Mouse (Mus musculus) thymus, adult 2 months (tissue): ENCODE measurements at regions not wholly inside any gene's neighbourhood (a gene's known extent, or its start where the extent isn't known, plus 50 kb on each side); places are given as distances from the start of the nearest gene placed in this dataset.

Source experiments
- CTCF ChIP-seq: fragments of 200-500 bp; IDR thresholded peaks from 2 replicates; pipeline ENCODE4 v1.5.1; 2012; ENCODE audit warnings: mild to moderate bottlenecking, control low read depth, low read length, moderate library complexity, borderline replicate concordance; ENCODE audit not compliant: control insufficient read depth, poor library complexity, insufficient read depth; ENCODE audit errors: extremely low read depth
- POLR2A ChIP-seq: fragments of 200-500 bp; IDR thresholded peaks from 2 replicates; pipeline ENCODE4 v1.6.1; 2012; ENCODE audit warnings: mild to moderate bottlenecking, low read length, control low read depth, moderate library complexity; ENCODE audit not compliant: control insufficient read depth, poor library complexity, insufficient read depth; ENCODE audit errors: extremely low read depth

GRCm38 (mm10) chr6:99953980-99954776 lies 228.0 kb upstream of the Prok2 start:
- TF ChIP-seq POLR2A: no peak
- TF ChIP-seq CTCF: no peak
